Mouse (Mus musculus) megakaryocyte, adult 5-6 weeks (primary cell): ENCODE measurements around the gene Slc4a7. TPM values are rescaled to one million over a fixed set of nuclear protein-coding genes. Genes with fewer than 3 reads are reported as not detected.
A peak's percentile ranks its signal among the peaks of the same experiment; 100 is the strongest.
"Not testable (repeated sequence)": the region's sequence is repeated elsewhere in the genome, so short reads cannot be mapped to it uniquely, and the experiment has no call there.

ENCODE experiments used
- ATAC-seq: 2 replicates; pipeline ENCODE4 v1.8.0; 2016; ENCODE audit warnings: mild to moderate bottlenecking, inconsistent platforms; ENCODE audit not compliant: poor library complexity, severe bottlenecking
- total RNA-seq, 2 experiments: library from RNA; stranded (forward) in 1 of 2; stranded (reverse) in 1 of 2; fragments of 153-499, 151-499 nt in 1 of 2; fragments of 221-1000, 200-1000 nt in 1 of 2; gene quantifications; 2 replicates each; pipeline versions ENCODE4 v1.2.3 to v1.2.4; 2015 to 2017

The Slc4a7 gene
- total RNA-seq, 2 experiments from 2014 or later: 26.7 to 28.2 TPM

GRCm38 (mm10) chr14:14799861-14800260, 97.8 kb downstream of the Slc4a7 start:
- ATAC-seq: peak; percentile 49

GRCm38 (mm10) chr14:14800332-14800731, 98.3 kb downstream of the Slc4a7 start:
- ATAC-seq: peak; percentile 81

GRCm38 (mm10) chr14:14800810-14801209, 98.7 kb downstream of the Slc4a7 start:
- peak; percentile 61 for ATAC-seq

GRCm38 (mm10) chr14:14803115-14803514, 101.0 kb downstream of the Slc4a7 start, which contains the start of gene Nek10:
Gene Nek10, plus strand, starts transcription at chr14:14803415.
- not testable (repeated sequence) for ATAC-seq

GRCm38 (mm10) chr14:14803921-14804517, 101.9 kb downstream of the Slc4a7 start:
- ATAC-seq: no peak

GRCm38 (mm10) chr14:14804518-14805212, 102.6 kb downstream of the Slc4a7 start:
- peak; percentile 79 for ATAC-seq

- ATAC-seq: no peak
Measured at GRCm38 (mm10) chr14:14832520-14833240, 130.6 kb downstream of the Slc4a7 start.

- no peak for ATAC-seq
Measured at GRCm38 (mm10) chr14:14833498-14833897, 131.4 kb downstream of the Slc4a7 start.

GRCm38 (mm10) chr14:14834266-14834665, 132.2 kb downstream of the Slc4a7 start:
- ATAC-seq: 0 out of 2 replicates have a peak, but pooled peaks have one; percentile 29

GRCm38 (mm10) chr14:14837627-14838026, 135.5 kb downstream of the Slc4a7 start:
- ATAC-seq: no peak

GRCm38 (mm10) chr14:14838109-14838508, 136.0 kb downstream of the Slc4a7 start:
- ATAC-seq: no peak

- ATAC-seq: peak; percentile 95
Measured at GRCm38 (mm10) chr14:14842734-14843530, 140.9 kb downstream of the Slc4a7 start.

Other genes with a start within 250 kb of the Slc4a7 start
- not detected in 2 replicates for gene Nek10, start 101.1 kb downstream of the Slc4a7 start, total RNA-seq (2015)
- under 0.01 and 0.20 TPM in 2 replicates for gene Nek10, start 101.1 kb downstream of the Slc4a7 start, total RNA-seq (2017)